26 mouse cellular contexts compared by ENCODE assay signal in genomic region chr4:105929658-105930057, GRCm38 (mm10).
A peak's percentile ranks its signal among the peaks of the same experiment; 100 is the strongest.
DNase-seq lines count a peak whose midpoint lies in the region; ATAC-seq lines count a peak whose summit lies in the region.
"Had no signal": no experiment of that assay in that cellular context is flagged by ENCODE, and none has a peak within 500 bp of the region (broad histone marks: within the 10 kb centered on the region; RNA-seq: fewer than 3 reads in every experiment).

No protein-coding gene starts in this region.

- 98% methylated on average over 10 of the region's 10 CpGs for WGBS in midbrain, embryonic 16.5 days

- no peak overlapping the region for H3K4me2 ChIP-seq in midbrain, embryonic 16.5 days (ENCODE audit: low read length)
- H3K4me2 ChIP-seq: embryonic facial prominence, embryonic 12.5 days; embryonic facial prominence, embryonic 15.5 days; heart, embryonic 13.5 days; hindbrain, embryonic 12.5 days; hindbrain, embryonic 15.5 days had no signal

- H3K27me3 ChIP-seq in midbrain, embryonic 16.5 days (ENCODE audit: control insufficient read depth, insufficient read depth, low read depth, low read length): no peaks in the 10 kb centered on the region
- H3K27me3 ChIP-seq: embryonic facial prominence, embryonic 12.5 days; embryonic facial prominence, embryonic 15.5 days; hindbrain, embryonic 12.5 days; hindbrain, embryonic 15.5 days had no signal

- no peaks in the 10 kb centered on the region for H3K9me3 ChIP-seq in midbrain, embryonic 16.5 days (replicated peaks; ENCODE audit: control insufficient read depth, low read length, poor library complexity, severe bottlenecking)
- H3K9me3 ChIP-seq: embryonic facial prominence, embryonic 12.5 days; embryonic facial prominence, embryonic 15.5 days; heart, embryonic 10.5 days; heart, embryonic 13.5 days; hindbrain, embryonic 12.5 days; hindbrain, embryonic 15.5 days had no signal

- H3K4me1 ChIP-seq in midbrain, embryonic 16.5 days (ENCODE audit: control insufficient read depth, insufficient read depth, low read length): no peaks in the 10 kb centered on the region
- H3K4me1 ChIP-seq: embryonic facial prominence, embryonic 12.5 days; embryonic facial prominence, embryonic 15.5 days; heart, embryonic 10.5 days; hindbrain, embryonic 12.5 days; hindbrain, embryonic 15.5 days had no signal

- no peak overlapping the region for H3K4me3 ChIP-seq in midbrain, embryonic 16.5 days (ENCODE audit: low read depth, low read length)
- H3K4me3 ChIP-seq: embryonic facial prominence, embryonic 12.5 days; embryonic facial prominence, embryonic 15.5 days; gastrocnemius, adult 2 months; heart, adult 2 months; heart, embryonic 10.5 days; heart, embryonic 13.5 days; hindbrain, embryonic 12.5 days; hindbrain, embryonic 15.5 days had no signal

- H3K36me3 ChIP-seq in midbrain, embryonic 16.5 days (ENCODE audit: control insufficient read depth, insufficient read depth, low read length): no peaks in the 10 kb centered on the region
- H3K36me3 ChIP-seq: embryonic facial prominence, embryonic 12.5 days; embryonic facial prominence, embryonic 15.5 days; G1E; heart, embryonic 10.5 days; heart, embryonic 13.5 days; hindbrain, embryonic 12.5 days; hindbrain, embryonic 15.5 days had no signal

- peak; percentile 36 for DNase-seq in adrenal gland, postnatal 10 days
- DNase-seq in adrenal gland, adult 18-20 months (ENCODE audit: low spot score in 2 of 2): no peak
- peak; percentile 88 for DNase-seq in heart, adult 11 months
- no peak for DNase-seq in heart, postnatal 4 days
- peak; percentile 30 for DNase-seq in adipocyte (ENCODE audit: low spot score)
- DNase-seq in kidney, postnatal 4 days: no peak
- DNase-seq: B cell, adult 2 months; cerebellum, adult 11 months; cerebellum, adult 2 months; cerebellum, adult 9-11 months; cerebellum, postnatal 25 days; forebrain, postnatal 0 days; gastrocnemius, adult 2 months; gastrocnemius, postnatal 14 days; heart, adult 2 months; heart, postnatal 14 days had no signal

- no peak for ATAC-seq in midbrain, embryonic 16.5 days
- ATAC-seq: forebrain, embryonic 14.5 days; forebrain, postnatal 0 days; intestine, postnatal 0 days had no signal

- H3K27ac ChIP-seq in midbrain, embryonic 16.5 days (ENCODE audit: low read length): no peak overlapping the region
- H3K27ac ChIP-seq: embryonic facial prominence, embryonic 12.5 days; embryonic facial prominence, embryonic 15.5 days; gastrocnemius, adult 2 months; heart, adult 2 months; heart, embryonic 10.5 days; heart, embryonic 13.5 days; hindbrain, embryonic 12.5 days; hindbrain, embryonic 15.5 days had no signal

- no peak overlapping the region for H3K9ac ChIP-seq in midbrain, embryonic 16.5 days (ENCODE audit: low read depth, low read length)
- H3K9ac ChIP-seq: embryonic facial prominence, embryonic 12.5 days; embryonic facial prominence, embryonic 15.5 days; forebrain, postnatal 0 days; heart, embryonic 13.5 days; hindbrain, embryonic 12.5 days; hindbrain, embryonic 15.5 days had no signal

Comparison
In these comparisons a context has a peak if more than half of its experiments do, and no peak if none do; other contexts are left out.
1. DNase-seq: peak in adrenal gland, postnatal 10 days (single experiment), heart, adult 11 months (single experiment) and adipocyte (single experiment); none in adrenal gland, adult 18-20 months (0 of 2), heart, postnatal 4 days (single experiment) and kidney, postnatal 4 days (0 of 2).